ENCODE assay signal across 26 mouse cellular contexts in genomic region chr5:139849626-139850320, GRCm38 (mm10). TPM values are rescaled to one million over a fixed set of nuclear protein-coding genes. Genes with fewer than 3 reads are reported as not detected.
DNase-seq lines count a peak whose midpoint lies in the region; ATAC-seq and TF ChIP-seq lines count a peak whose summit lies in the region.
"Had no signal": no experiment of that assay in that cellular context is flagged by ENCODE, and none has a peak within 500 bp of the region (broad histone marks: within the 10 kb centered on the region; RNA-seq: fewer than 3 reads in every experiment).

No protein-coding gene starts in this region.

- no peaks in the 10 kb centered on the region for H3K4me1 ChIP-seq in intestine, postnatal 0 days (replicated peaks; ENCODE audit: control insufficient read depth, insufficient read depth, low read length)
- H3K4me1 ChIP-seq: intestine, embryonic 15.5 days had no signal

- H3K4me3 ChIP-seq in intestine, postnatal 0 days (ENCODE audit: low read depth, low read length): no peak overlapping the region
- H3K4me3 ChIP-seq: embryonic facial prominence, embryonic 15.5 days; heart, embryonic 10.5 days; hindbrain, embryonic 12.5 days; intestine, embryonic 15.5 days had no signal

- WGBS in intestine, postnatal 0 days: 69% methylated on average over 12 of the region's 12 CpGs

- TF ChIP-seq CTCF in intestine, postnatal 0 days (IDR thresholded peaks at IDR 0.05; ENCODE audit: low read depth): no peak

- no peak overlapping the region for H3K27ac ChIP-seq in intestine, postnatal 0 days (ENCODE audit: low read depth, low read length)
- H3K27ac ChIP-seq: embryonic facial prominence, embryonic 15.5 days; heart, embryonic 10.5 days; hindbrain, embryonic 12.5 days; intestine, embryonic 15.5 days; stomach, postnatal 0 days had no signal

- no peak for ATAC-seq in intestine, postnatal 0 days
- ATAC-seq: intestine, embryonic 15.5 days had no signal

- intact Hi-C loops in gastrocnemius, postnatal 14 days (cut with DNase I; ENCODE audit: low total_unique reads): no loop called here

- DNase-seq in gastrocnemius, postnatal 14 days: peak; percentile 21
- DNase-seq in gastrocnemius, adult 18-20 months (ENCODE audit: low spot score): no peak
- DNase-seq in ovary, postnatal 36 days (ENCODE audit: low spot score): peak; percentile 51
- DNase-seq in ovary, postnatal 10 days (ENCODE audit: low spot score): no peak
- DNase-seq in kidney, adult 8-10 months: peak; percentile 33 to 46
- peak; percentile 38 for DNase-seq in testis, postnatal 14 days (ENCODE audit: low spot score)
- DNase-seq in cerebellum, adult 9-10 months: no peak
- DNase-seq: heart, postnatal 10 days; layer of hippocampus, adult 9-11 months; right cerebral cortex, postnatal 25 days; thymus, postnatal 36 days had no signal

- no peak overlapping the region for H3K9ac ChIP-seq in intestine, postnatal 0 days (ENCODE audit: low read depth, low read length)
- H3K9ac ChIP-seq: embryonic facial prominence, embryonic 15.5 days; hindbrain, embryonic 12.5 days; intestine, embryonic 15.5 days had no signal

- no peak overlapping the region for H3K4me2 ChIP-seq in intestine, postnatal 0 days (replicated peaks; ENCODE audit: low read depth)
- H3K4me2 ChIP-seq: embryonic facial prominence, embryonic 15.5 days; hindbrain, embryonic 12.5 days; intestine, embryonic 15.5 days had no signal

- H3K27me3 ChIP-seq in intestine, postnatal 0 days (replicated peaks; ENCODE audit: control insufficient read depth, insufficient read depth, low read length): no peaks in the 10 kb centered on the region; the same call in 1 of the 2 replicates
- H3K27me3 ChIP-seq: embryonic facial prominence, embryonic 15.5 days; intestine, embryonic 15.5 days had no signal

- H3K9me3 ChIP-seq in intestine, postnatal 0 days (ENCODE audit: control insufficient read depth): no peaks in the 10 kb centered on the region
- H3K9me3 ChIP-seq: embryonic facial prominence, embryonic 15.5 days; intestine, embryonic 15.5 days had no signal

- no peaks in the 10 kb centered on the region for H3K36me3 ChIP-seq in intestine, postnatal 0 days (ENCODE audit: control insufficient read depth, insufficient read depth)
- H3K36me3 ChIP-seq: embryonic facial prominence, embryonic 15.5 days; heart, embryonic 10.5 days; hindbrain, embryonic 12.5 days; intestine, embryonic 15.5 days had no signal

RNA-seq across cellular contexts. Expression of gene Psmg3, which starts 23.1 kb away (rescaled TPM):
- total RNA-seq in gastrocnemius, postnatal 14 days (2021): 1 to 10 TPM; 7.5 to 8.8 TPM
- 10 to 100 TPM in 1 of 2 experiments, 1 to 10 TPM in 1; 7.8 to 10.6 TPM for total RNA-seq in gastrocnemius, adult 18-20 months (2021)
- 33.9 and 34.4 TPM in 2 replicates for polyA plus RNA-seq in intestine, postnatal 0 days (2015; fragmentation: Nextera tagmentation; extraction: Ambion mirVana)

RNA-seq across cellular contexts. Expression of gene Gm26938, which starts 23.6 kb away (rescaled TPM):
- not detected for total RNA-seq in gastrocnemius, postnatal 14 days (2021)
- total RNA-seq in gastrocnemius, adult 18-20 months (2021): not detected
- polyA plus RNA-seq in intestine, postnatal 0 days (2015; fragmentation: Nextera tagmentation; extraction: Ambion mirVana): not detected in 2 replicates
- total RNA-seq: adrenal gland, adult 18-20 months; gastrocnemius, postnatal 4 days; heart, postnatal 10 days; left cerebral cortex, adult 8-10 months; megakaryocyte-erythroid progenitor cell, adult 5-6 weeks had no signal
- polyA plus RNA-seq: cortical plate, adult 2 months; embryonic facial prominence, embryonic 15.5 days; frontal cortex, adult 2 months; heart, embryonic 10.5 days; hindbrain, embryonic 12.5 days; limb, embryonic 14.5 days; midbrain, postnatal 0 days; stomach, postnatal 0 days had no signal

RNA-seq across cellular contexts. Expression of gene Tmem184a, which starts 30.1 kb away (rescaled TPM):
- total RNA-seq in gastrocnemius, postnatal 14 days (2021): under 1 TPM; 0.45 to 0.55 TPM
- under 1 TPM; 0.78 to 0.84 TPM for total RNA-seq in gastrocnemius, adult 18-20 months (2021)
- polyA plus RNA-seq in intestine, postnatal 0 days (2015; fragmentation: Nextera tagmentation; extraction: Ambion mirVana): 197 and 218 TPM in 2 replicates
- total RNA-seq: midbrain, postnatal 0 days had no signal

RNA-seq across cellular contexts. Expression of gene Elfn1, which starts 58.0 kb away (rescaled TPM):
- total RNA-seq in gastrocnemius, postnatal 14 days (2021): under 1 TPM; 0.09 to 0.25 TPM
- not detected for total RNA-seq in gastrocnemius, adult 18-20 months (2021)
- polyA plus RNA-seq in intestine, postnatal 0 days (2015; fragmentation: Nextera tagmentation; extraction: Ambion mirVana): 0.08 and 0.12 TPM in 2 replicates
- polyA plus RNA-seq: liver, embryonic 16.5 days had no signal

RNA-seq across cellular contexts. Expression of gene Mafk, which starts 58.5 kb away (rescaled TPM):
- 10 to 100 TPM; 11.1 to 13.6 TPM for total RNA-seq in gastrocnemius, postnatal 14 days (2021)
- total RNA-seq in gastrocnemius, adult 18-20 months (2021): 10 to 100 TPM; 19.5 to 33.9 TPM
- 23.1 and 25.5 TPM in 2 replicates for polyA plus RNA-seq in intestine, postnatal 0 days (2015; fragmentation: Nextera tagmentation; extraction: Ambion mirVana)

Comparison
In these comparisons a context has a peak if more than half of its experiments do, and no peak if none do; other contexts are left out.
1. DNase-seq: peak in gastrocnemius, postnatal 14 days (single experiment), ovary, postnatal 36 days (single experiment), kidney, adult 8-10 months (2 of 2) and testis, postnatal 14 days (single experiment); none in gastrocnemius, adult 18-20 months (single experiment), ovary, postnatal 10 days (single experiment) and cerebellum, adult 9-10 months (single experiment).